Mouse (Mus musculus): ENCODE measurements at regions not wholly inside any gene's neighbourhood (a gene's known extent, or its start where the extent isn't known, plus 50 kb on each side); places are given as distances from the start of the nearest gene placed in this dataset.

DNA sequence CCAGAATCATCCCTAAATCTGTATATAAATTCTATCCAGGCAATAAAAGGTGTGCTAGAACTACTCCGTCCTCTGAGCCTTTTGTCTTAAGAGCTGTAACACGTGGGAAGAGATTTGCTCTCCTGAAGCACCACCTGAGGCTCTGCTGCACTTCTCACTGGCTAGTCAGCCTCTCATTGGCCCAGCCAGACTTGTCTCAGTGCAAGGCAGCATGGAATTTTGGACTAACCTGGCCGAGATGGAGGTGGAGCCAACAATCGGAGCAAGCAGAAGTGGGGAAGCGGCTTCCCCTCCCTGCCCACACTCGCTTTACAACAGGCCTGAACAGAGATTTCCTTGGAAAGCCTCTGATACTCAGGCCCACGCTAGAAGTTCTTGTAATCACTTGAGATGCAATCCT is 332.1 kb upstream of the Gm9747 start:
- intact Hi-C loops (cut with DNase I) = no loop called here
- no peak for DNase-seq

GRCm38 (mm10) chr1:81904056-81904455 is 328.9 kb upstream of the Gm9747 start:
- intact Hi-C loops (cut with DNase I) = no loop called here
- no peak for DNase-seq

DNA sequence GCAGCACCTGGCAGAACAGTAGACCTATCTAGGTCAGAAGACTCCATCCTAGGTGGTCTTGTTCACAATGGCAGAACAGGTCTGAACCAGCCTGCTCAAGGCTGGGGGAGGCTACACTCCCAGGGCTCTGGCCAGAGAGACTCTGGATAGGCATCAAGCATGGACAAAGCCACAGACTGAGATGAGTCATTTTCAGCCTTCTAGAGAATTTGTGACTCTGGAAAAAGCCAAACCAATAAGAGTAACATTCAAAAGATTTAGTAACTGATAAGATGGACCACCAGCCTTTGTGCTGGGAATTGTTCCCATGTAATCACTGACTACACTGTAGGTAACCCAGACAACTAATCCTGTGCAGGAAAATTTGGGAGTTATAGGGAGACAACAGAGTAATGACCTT is 320.3 kb upstream of the Gm9747 start:
- DNase-seq = no peak
- intact Hi-C loops (cut with DNase I) = no loop called here

DNA sequence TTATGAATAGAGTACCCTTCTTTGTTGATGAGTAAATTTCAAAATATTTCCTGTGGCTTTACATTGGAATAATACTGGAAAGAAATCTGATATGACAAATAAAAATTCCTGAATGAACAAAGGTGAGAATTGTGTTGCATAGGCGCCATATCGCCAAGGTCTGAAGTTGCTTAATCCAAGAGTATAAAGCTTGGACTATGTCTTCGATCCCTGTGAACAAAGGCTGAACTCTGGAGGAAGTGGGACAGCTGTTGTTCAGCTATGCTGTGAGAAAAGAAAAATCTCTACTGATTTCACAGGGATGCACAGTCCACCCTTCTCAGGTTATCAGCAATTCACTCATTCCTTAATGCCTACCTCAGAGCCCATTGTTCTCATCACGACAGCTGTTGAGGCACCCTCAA is 319.3 kb upstream of the Gm9747 start:
- intact Hi-C loops (cut with DNase I) = no loop called here
- DNase-seq = no peak

DNA sequence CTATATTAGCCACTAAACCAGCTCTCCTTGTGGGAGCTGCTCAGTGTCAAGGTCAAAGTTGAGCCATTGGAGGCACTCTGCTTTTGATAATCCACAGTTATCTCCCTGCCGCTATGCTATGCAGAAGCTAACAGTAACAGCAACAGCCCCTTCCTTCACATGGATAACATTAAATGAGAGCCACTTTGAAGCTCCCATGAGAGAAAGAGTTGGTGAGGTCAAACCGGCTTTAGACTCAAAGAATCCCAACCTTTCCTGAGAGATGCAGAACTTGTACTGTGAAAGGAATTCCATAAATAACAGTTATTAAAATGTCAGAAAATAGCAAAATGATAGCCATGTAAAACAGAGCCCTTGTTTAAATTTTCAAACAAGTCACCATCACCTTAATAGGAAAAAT is 316.1 kb upstream of the Gm9747 start:
- DNase-seq = no peak
- intact Hi-C loops (cut with DNase I) = no loop called here

DNA sequence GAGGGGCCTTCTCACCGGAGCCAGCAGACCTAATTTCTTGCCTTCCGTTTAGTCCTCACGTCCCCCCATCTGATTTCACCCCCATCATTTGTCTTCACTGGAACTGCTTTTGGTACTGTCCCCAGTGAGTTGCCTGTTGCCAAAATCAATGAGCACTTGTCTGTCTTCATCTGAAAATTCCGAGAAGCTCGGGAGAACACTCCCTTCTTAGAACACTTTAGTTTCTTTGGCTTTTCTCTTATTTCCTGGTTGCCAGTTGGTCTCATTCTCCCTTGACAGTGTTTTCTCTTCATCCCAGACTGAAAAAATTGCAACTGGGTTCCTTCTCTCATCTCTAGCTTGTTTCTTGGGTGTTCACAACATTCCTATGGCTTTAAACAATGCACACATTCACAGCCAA is 305.2 kb upstream of the Gm9747 start:
- DNase-seq = peak in 1 of 2 experiments; percentile 6
- intact Hi-C loops (cut with DNase I) = no loop called here

- intact Hi-C loops (cut with DNase I) = no loop called here
- DNase-seq = no peak
Observed at GRCm38 (mm10) chr1:81933064-81933463, 299.8 kb upstream of the Gm9747 start.

- intact Hi-C loops (cut with DNase I) = no loop called here
- no peak for DNase-seq
Observed at GRCm38 (mm10) chr1:81945236-81945635, 287.7 kb upstream of the Gm9747 start.

GRCm38 (mm10) chr1:81950140-81950550 is 282.8 kb upstream of the Gm9747 start:
- intact Hi-C loops (cut with DNase I) = no loop called here
- DNase-seq = no peak

DNA sequence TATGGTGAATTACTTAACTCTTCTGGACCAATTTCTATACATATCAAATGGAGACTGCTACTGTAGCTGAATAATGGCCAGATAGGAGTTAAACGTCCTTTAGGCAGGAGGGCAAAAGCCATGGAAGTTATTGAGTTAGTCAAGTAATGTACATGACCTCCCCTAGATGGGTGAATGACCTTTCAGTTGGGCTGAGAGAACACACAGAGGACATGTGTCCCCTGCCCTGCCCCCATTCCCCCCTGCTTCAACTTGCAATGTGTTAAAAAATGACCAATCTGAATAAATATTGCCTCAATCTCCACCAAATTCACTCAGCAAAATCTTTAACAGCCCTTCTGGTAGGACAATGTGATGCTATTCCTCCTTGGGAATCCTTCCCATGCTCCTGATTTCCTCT is 282.1 kb upstream of the Gm9747 start:
- DNase-seq = no peak
- intact Hi-C loops (cut with DNase I) = no loop called here

GRCm38 (mm10) chr1:81951493-81952011 is 281.4 kb upstream of the Gm9747 start:
- intact Hi-C loops (cut with DNase I) = no loop called here
- DNase-seq = no peak

DNA sequence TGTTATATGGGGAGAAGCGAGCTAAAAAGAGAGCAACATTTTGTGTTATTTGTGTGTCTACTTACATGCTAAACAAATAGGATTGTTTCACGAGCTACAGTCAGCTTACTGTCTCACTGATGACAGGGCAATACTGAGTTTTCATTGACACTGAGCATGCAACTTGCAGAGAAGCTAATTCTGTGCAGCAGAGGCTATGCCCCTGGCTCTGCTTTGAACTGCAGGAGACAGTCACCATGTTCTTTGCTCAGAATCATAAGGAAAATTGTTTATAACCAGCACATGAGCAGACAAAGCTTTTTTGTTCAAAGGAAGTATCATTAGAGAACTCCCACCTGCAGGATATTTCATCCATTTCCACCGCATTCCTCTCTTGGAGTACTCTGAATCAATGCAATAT is 280.8 kb upstream of the Gm9747 start:
- no peak for DNase-seq

DNA sequence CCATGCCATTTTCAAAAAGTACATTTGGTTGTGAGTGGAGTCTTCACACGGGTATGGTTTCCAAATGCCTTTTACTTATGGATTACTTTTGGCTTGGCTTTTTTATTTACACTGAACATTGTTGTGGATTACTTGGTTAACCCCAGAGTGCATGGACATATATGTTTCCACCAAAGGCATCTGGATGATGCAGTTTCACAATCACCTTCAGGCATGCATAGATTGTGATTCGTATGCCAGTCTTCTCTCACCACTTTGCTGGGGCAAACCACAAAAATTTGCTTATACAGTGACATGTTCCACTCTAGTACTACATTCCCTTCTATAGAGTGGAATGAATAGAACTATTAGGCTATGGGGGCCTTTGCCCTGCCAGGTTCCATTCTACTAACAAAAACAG is 278.4 kb upstream of the Gm9747 start:
- DNase-seq = no peak
- intact Hi-C loops (cut with DNase I) = no loop called here

More for the DNA sequence above, 280.8 kb upstream of the Gm9747 start:
- intact Hi-C loops (cut with DNase I) = no loop called here

DNA sequence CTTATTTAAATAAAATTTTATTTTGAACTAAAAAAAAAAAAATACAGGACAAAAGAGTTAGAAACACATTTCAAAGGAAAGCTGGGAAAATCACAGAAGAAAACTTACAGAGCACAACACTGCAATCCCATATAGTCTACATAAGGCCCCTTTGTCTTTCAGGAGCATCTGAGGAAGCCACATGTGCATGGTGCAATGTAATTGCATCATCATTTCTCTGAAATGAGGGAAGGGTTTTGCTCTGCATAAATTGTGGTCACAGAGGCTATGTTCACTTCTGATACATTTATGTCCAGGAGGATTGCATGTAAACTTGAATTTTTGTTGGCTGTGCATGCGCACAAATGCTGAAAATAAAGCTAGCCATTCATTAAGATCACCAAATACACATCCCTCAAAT is 265.9 kb upstream of the Gm9747 start:
- intact Hi-C loops (cut with DNase I) = no loop called here
- DNase-seq = no peak

DNA sequence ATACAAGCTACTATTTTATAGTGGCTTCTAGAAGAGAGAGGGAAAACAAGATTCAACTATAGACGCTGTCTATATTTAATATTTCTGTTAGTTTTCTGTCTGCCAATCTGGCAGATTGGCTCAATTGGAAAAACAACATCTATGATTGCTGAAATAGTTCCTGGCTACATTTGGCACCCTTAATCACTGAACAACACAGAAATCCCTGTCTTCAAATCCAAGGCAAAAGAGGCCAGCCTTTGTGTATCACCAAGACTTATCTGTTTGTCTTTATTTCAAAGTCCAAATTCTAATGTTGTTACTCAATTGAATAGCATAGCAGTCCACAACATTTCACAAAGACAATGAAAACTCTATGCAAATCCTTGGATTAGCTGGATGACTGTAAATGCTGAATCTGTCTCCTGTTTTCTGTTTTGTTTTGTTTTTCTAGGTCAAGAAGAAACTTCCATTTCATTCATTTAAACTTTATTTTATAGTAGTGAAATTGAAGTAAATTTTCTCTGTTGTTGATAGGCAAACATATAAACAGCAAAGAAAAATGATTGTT is 265.1 kb upstream of the Gm9747 start:
- DNase-seq = no peak
- intact Hi-C loops (cut with DNase I) = no loop called here

GRCm38 (mm10) chr1:81972575-81972974 is 260.3 kb upstream of the Gm9747 start:
- DNase-seq = no peak
- intact Hi-C loops (cut with DNase I) = no loop called here

GRCm38 (mm10) chr1:81973481-81973880 is 259.4 kb upstream of the Gm9747 start:
- intact Hi-C loops (cut with DNase I) = no loop called here
- DNase-seq = no peak

- no peak for DNase-seq
- intact Hi-C loops (cut with DNase I) = no loop called here
Observed at GRCm38 (mm10) chr1:82007943-82008342, 225.0 kb upstream of the Gm9747 start.

DNA sequence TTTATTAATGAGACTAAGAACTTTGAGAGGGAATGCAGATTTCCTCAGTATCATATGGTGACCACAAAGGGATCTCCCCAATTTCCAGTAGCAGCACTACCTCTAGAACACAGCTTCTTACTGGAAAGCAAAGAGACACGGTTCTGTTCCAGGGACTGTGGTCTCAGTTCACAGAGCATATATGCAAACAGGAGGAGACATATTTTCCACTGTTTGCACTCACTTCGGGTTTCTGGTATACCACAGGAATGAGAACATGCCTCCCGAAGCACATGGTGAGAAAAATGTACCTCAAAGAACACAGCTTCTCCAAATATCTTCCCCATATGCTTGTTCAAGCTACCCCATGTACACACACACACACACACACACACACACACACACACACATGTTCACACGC is 224.1 kb upstream of the Gm9747 start:
- no peak for DNase-seq
- intact Hi-C loops (cut with DNase I) = no loop called here

GRCm38 (mm10) chr1:82010995-82011394 is 221.9 kb upstream of the Gm9747 start:
- intact Hi-C loops (cut with DNase I) = no loop called here
- DNase-seq = no peak

- DNase-seq = peak; percentile 3 to 21
Observed at GRCm38 (mm10) chr1:82015341-82015740, 217.6 kb upstream of the Gm9747 start.

GRCm38 (mm10) chr1:82018701-82019404 is 214.1 kb upstream of the Gm9747 start:
- no peak for DNase-seq
- intact Hi-C loops (cut with DNase I) = no loop called here

More at GRCm38 (mm10) chr1:82015341-82015740, 217.6 kb upstream of the Gm9747 start:
- intact Hi-C loops (cut with DNase I) = loop anchor here (2.0 kb wide), 1 partner anchor 275 kb away; the partner anchor contains the start of gene Irs1
